Mouse (Mus musculus) ES-E14 (cell line): Measurements from ENCODE around the gene Igsf9b. TPM values are rescaled to one million over a fixed set of nuclear protein-coding genes. Genes with fewer than 3 reads are reported as not detected.

Experiments
- DNase-seq: peaks from one replicate; pipeline ENCODE4 v3.0.0-alpha.2; 2013; ENCODE audit warnings: low read depth, low spot score
- H3K27ac ChIP-seq: 2 replicates; pipeline ENCODE4 v1.5.1; 2012; ENCODE audit warnings: low read depth, mild to moderate bottlenecking, low read length, moderate library complexity, mixed read lengths; ENCODE audit not compliant: poor library complexity, insufficient read depth, severe bottlenecking
- H3K36me3 ChIP-seq: 2 replicates; pipeline ENCODE4 v1.6.1; 2012; ENCODE audit warnings: mild to moderate bottlenecking, low read length, moderate library complexity, mixed read lengths; ENCODE audit not compliant: control insufficient read depth, poor library complexity, insufficient read depth, severe bottlenecking
- H3K4me1 ChIP-seq, 2 experiments: fragments of 150-350 bp in 1 of 2; sonication (generic) in 1 of 2; 2 replicates each; pipeline ENCODE4 v1.6.1; 2012; ENCODE audit warnings: low read length in 2 of 2, mild to moderate bottlenecking in 1 of 2, mixed read lengths in 1 of 2; ENCODE audit not compliant: control insufficient read depth in 2 of 2, insufficient read depth in 2 of 2, poor library complexity in 1 of 2
- H3K4me3 ChIP-seq, 2 experiments: fragments of 150-350 bp in 1 of 2; sonication (generic) in 1 of 2; 2 replicates each; pipeline ENCODE4 v1.5.1; 2012; ENCODE audit warnings: low read length in 2 of 2, low read depth in 1 of 2, mild to moderate bottlenecking in 1 of 2, mixed read lengths in 1 of 2; ENCODE audit not compliant: insufficient read depth in 1 of 2, poor library complexity in 1 of 2, severe bottlenecking in 1 of 2
- H3K9ac ChIP-seq: 2 replicates; pipeline ENCODE4 v1.6.1; 2012; ENCODE audit warnings: low read depth, mild to moderate bottlenecking, low read length, mixed read lengths; ENCODE audit not compliant: poor library complexity, insufficient read depth, severe bottlenecking
- H3K9me3 ChIP-seq: fragments of 150-350 bp; sonication (generic); 2 replicates; pipeline ENCODE4 v1.6.1; 2012; ENCODE audit warnings: low read depth, mild to moderate bottlenecking, low read length; ENCODE audit not compliant: control insufficient read depth, insufficient read depth
- CHD2 ChIP-seq: IDR thresholded peaks from 2 replicates; pipeline ENCODE4 v1.6.1; 2014; ENCODE audit warnings: mild to moderate bottlenecking, low read depth, low read length, inconsistent platforms
- HCFC1 ChIP-seq: IDR thresholded peaks from 2 replicates; pipeline ENCODE4 v1.6.1; 2012; ENCODE audit warnings: low read length, inconsistent platforms, borderline replicate concordance; ENCODE audit not compliant: insufficient read depth
- MAFK ChIP-seq: IDR thresholded peaks from 2 replicates; pipeline ENCODE4 v1.6.1; 2014; ENCODE audit warnings: mild to moderate bottlenecking, low read depth, low read length, inconsistent platforms; ENCODE audit not compliant: insufficient read depth
- ZC3H11A ChIP-seq: IDR thresholded peaks from 2 replicates; pipeline ENCODE4 v1.6.1; 2012; ENCODE audit warnings: low read depth, mild to moderate bottlenecking, inconsistent platforms, low read length, borderline replicate concordance
- ZNF384 ChIP-seq: IDR thresholded peaks from 2 replicates; pipeline ENCODE4 v1.6.1; 2012; ENCODE audit warnings: low read depth, low read length, inconsistent platforms
- in situ Hi-C, 2 experiments: fragments of 600-800 bp; cut with MboI; formaldehyde crosslinking; loops; one replicate each; pipeline ENCODE4 v1.15.1; 2025; ENCODE audit warnings: low sequenced_read_pairs in 2 of 2, inconsistent platforms in 1 of 2; ENCODE audit not compliant: unreplicated experiment in 2 of 2
- total RNA-seq: library from RNA; depleted of rRNA; stranded (reverse); fragments of 300-350 nt; gene quantifications from 2 replicates; pipeline ENCODE4 v1.2.3, GENCODE M21; 2012; rRNA removed

The Igsf9b gene
- total RNA-seq, 1 experiment = 31.5 TPM

- H3K36me3 ChIP-seq = no peaks in the 10 kb centered on the region
- no peak within 1 kb of the TSS for H3K27ac ChIP-seq
- TF ChIP-seq MAFK = no peak
- no peak for TF ChIP-seq ZC3H11A
- no peak for TF ChIP-seq ZNF384
- TF ChIP-seq HCFC1 = no peak
- TF ChIP-seq CHD2 = no peak
- in situ Hi-C loops = no loop called here
- H3K9ac ChIP-seq = no peak within 1 kb of the TSS
- H3K4me1 ChIP-seq = no peaks in the 10 kb centered on the region
- no peaks in the 10 kb centered on the region for H3K9me3 ChIP-seq
- no peak within 1 kb of the TSS for H3K4me3 ChIP-seq
- DNase-seq = no peak
Observed at GRCm38 (mm10) chr9:27396500-27396899, 97.5 kb downstream of the Igsf9b start, which contains the start of gene Spata19. Spata19 (plus strand) TSS chr9:27396800.

GRCm38 (mm10) chr9:27401169-27401568 is 102.2 kb downstream of the Igsf9b start:
- no peak for DNase-seq
- no peak overlapping the region for H3K4me3 ChIP-seq
- no peak for TF ChIP-seq ZNF384
- no peak for TF ChIP-seq ZC3H11A
- no peak for TF ChIP-seq HCFC1
- no peak for TF ChIP-seq CHD2
- TF ChIP-seq MAFK = no peak
- no peaks in the 10 kb centered on the region for H3K4me1 ChIP-seq
- no peaks in the 10 kb centered on the region for H3K9me3 ChIP-seq
- H3K36me3 ChIP-seq = no peaks in the 10 kb centered on the region
- in situ Hi-C loops = loop anchor here (25.0 kb wide), 3 partner anchors 336 to 836 kb away; no protein-coding TSS in a partner anchor
- no peak overlapping the region for H3K9ac ChIP-seq
- H3K27ac ChIP-seq = no peak overlapping the region

Other genes starting within 250 kb of the Igsf9b start
- gene Jam3, start 143.8 kb upstream of the Igsf9b start, total RNA-seq = 29.7 and 30.8 TPM in 2 replicates
- not detected in 2 replicates for gene Spata19, start 97.6 kb downstream of the Igsf9b start, total RNA-seq